Mouse (Mus musculus): Measurements from ENCODE around the gene C1qa. TPM values are rescaled to one million over a fixed set of nuclear protein-coding genes. Genes with fewer than 3 reads are reported as not detected.

Gene C1qa
- polyA plus RNA-seq, 1 experiment from 2014 or later: 11.8 TPM

DNA sequence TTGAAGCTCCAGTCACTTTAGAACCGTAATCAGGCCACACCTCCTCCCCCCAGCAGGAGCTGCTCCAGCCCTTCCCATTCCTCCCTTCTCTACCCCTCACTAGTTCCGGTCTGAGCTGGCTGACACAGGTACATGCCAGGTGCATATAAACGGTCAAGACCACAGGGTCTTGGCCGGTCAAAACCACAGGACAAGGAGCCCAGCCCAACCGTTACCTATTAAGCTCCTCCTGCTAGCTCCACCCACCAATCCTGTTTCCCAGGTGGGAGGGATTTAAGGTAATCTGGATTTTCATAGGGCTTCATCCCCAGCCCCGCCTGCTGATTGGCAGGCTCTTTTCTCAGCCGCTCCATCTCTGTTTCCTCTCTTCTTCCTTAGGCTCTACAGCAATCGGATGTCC is 20.4 kb downstream of the C1qa start:
- Histone ChIP-seq H3K4me3 (ENCODE audit: low read depth, low read length) (no peak overlapping the region), H3K27me3 (ENCODE audit: control insufficient read depth, insufficient read depth, low read length) (no peaks in the 10 kb centered on the region), H3K27ac (ENCODE audit: low read depth, low read length) (no peak overlapping the region), H3K36me3 (ENCODE audit: control insufficient read depth, insufficient read depth, low read length) (no peaks in the 10 kb centered on the region), H3K9me3 (ENCODE audit: control insufficient read depth, low read length) (no peaks in the 10 kb centered on the region), H3K9ac (ENCODE audit: low read length) (no peak overlapping the region), H3K4me1 (ENCODE audit: control insufficient read depth, insufficient read depth, low read length) (no peaks in the 10 kb centered on the region), H3K4me2 (ENCODE audit: low read depth) (no peak overlapping the region)
- 54% methylated on average over 8 of the region's 8 CpGs for WGBS
- DNase-seq (ENCODE audit: low spot score) (no peak), ATAC-seq (ENCODE audit: insufficient read depth, low FRiP score, low TSS enrichment) (no peak)

DNA sequence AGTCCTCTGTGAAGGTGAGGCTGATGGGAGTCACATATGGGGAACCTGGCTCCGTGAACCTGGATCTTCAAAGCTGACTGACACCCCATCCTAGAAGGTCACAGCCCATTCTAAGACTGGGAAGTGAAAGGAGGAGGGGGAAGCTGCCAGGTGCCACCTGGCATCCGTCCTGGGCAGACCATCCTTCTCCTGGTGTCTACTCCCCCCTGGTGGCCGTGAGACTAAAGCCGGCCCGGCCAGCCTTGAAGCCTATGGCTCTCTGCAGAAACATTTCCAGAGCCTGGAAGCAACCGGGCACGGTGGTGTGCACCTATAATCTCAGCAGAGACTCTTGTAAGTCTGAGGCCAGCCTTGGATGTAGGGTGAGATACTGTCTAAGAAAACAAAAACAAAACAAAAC is 21.6 kb downstream of the C1qa start:
- Histone ChIP-seq H3K4me3 (ENCODE audit: low read depth, low read length) (no peak overlapping the region), H3K9me3 (ENCODE audit: control insufficient read depth, low read length) (no peaks in the 10 kb centered on the region), H3K27ac (ENCODE audit: low read depth, low read length) (no peak overlapping the region), H3K4me2 (ENCODE audit: low read depth) (no peak overlapping the region), H3K27me3 (ENCODE audit: control insufficient read depth, insufficient read depth, low read length) (no peaks in the 10 kb centered on the region), H3K9ac (ENCODE audit: low read length) (no peak overlapping the region), H3K4me1 (ENCODE audit: control insufficient read depth, insufficient read depth, low read length) (no peaks in the 10 kb centered on the region), H3K36me3 (ENCODE audit: control insufficient read depth, insufficient read depth, low read length) (no peaks in the 10 kb centered on the region)
- DNase-seq (ENCODE audit: low spot score) (peak; percentile 66), ATAC-seq (ENCODE audit: insufficient read depth, low FRiP score, low TSS enrichment) (no peak)
- WGBS: 30% methylated on average over 7 of the region's 7 CpGs

DNA sequence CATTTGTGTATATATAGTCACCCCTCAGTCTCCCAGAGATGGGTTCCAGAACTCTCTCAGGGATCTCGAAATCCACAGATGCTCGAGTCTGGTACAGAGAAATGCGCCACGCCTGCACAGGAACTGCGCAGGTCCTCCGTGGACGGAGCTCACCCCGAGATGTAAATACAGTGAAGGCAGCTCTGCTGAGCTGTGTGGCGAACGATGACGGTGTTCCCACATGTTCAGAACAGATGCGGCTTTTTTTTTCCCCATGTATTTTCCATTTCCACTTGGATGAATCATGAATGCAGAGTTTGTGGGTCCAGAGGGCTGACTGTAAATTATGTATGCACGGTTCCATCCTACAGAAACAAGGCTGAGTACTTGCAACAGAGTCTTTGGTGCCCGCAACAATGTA is 23.6 kb downstream of the C1qa start:
- H3K4me1 ChIP-seq (ENCODE audit: control insufficient read depth, insufficient read depth, low read length): no peaks in the 10 kb centered on the region
- no peak overlapping the region for H3K4me2 ChIP-seq (ENCODE audit: low read depth)
- H3K9ac ChIP-seq (ENCODE audit: low read length): no peak overlapping the region
- H3K4me3 ChIP-seq (ENCODE audit: low read depth, low read length): no peak overlapping the region
- H3K36me3 ChIP-seq (ENCODE audit: control insufficient read depth, insufficient read depth, low read length): no peaks in the 10 kb centered on the region
- ATAC-seq (ENCODE audit: insufficient read depth, low FRiP score, low TSS enrichment) (no peak), DNase-seq (ENCODE audit: low spot score) (no peak)
- WGBS: 90% methylated on average over 14 of the region's 14 CpGs
- no peaks in the 10 kb centered on the region for H3K27me3 ChIP-seq (ENCODE audit: control insufficient read depth, insufficient read depth, low read length)
- no peak overlapping the region for H3K27ac ChIP-seq (ENCODE audit: low read depth, low read length)
- no peaks in the 10 kb centered on the region for H3K9me3 ChIP-seq (ENCODE audit: control insufficient read depth, low read length)

DNA sequence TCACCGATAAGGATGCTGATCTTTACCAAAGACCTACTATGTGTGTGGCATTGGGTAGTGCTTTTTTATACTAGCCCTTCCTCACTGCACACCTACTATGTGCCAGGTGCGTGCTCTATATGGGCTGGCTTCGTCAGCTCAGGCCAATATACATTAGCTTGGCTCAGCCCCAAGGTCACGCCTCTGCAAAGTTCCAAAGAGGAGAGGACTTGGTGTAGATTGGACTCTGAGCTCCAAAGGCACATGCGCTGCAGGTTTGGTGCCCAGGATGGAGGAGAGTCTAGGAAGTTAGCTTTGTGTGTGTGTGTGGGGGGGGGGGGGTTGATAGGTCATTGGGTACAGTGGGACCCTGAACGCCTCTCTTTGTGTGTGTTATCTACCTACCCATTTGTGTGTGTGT is 30.2 kb downstream of the C1qa start:
- no peaks in the 10 kb centered on the region for H3K9me3 ChIP-seq (ENCODE audit: control insufficient read depth, low read length)
- H3K27ac ChIP-seq (ENCODE audit: low read depth, low read length): no peak overlapping the region
- H3K4me1 ChIP-seq (ENCODE audit: control insufficient read depth, insufficient read depth, low read length): peaks cover 16% of the 10 kb centered on the region; the same call in 1 of the 2 replicates
- no peaks in the 10 kb centered on the region for H3K36me3 ChIP-seq (ENCODE audit: control insufficient read depth, insufficient read depth, low read length)
- 90% methylated on average over 6 of the region's 6 CpGs for WGBS
- H3K4me3 ChIP-seq (ENCODE audit: low read depth, low read length): no peak overlapping the region
- DNase-seq (ENCODE audit: low spot score) (no peak), ATAC-seq (ENCODE audit: insufficient read depth, low FRiP score, low TSS enrichment) (0 out of 2 replicates have a peak, but pooled peaks have one; percentile 2)
- no peak overlapping the region for H3K9ac ChIP-seq (ENCODE audit: low read length)
- H3K27me3 ChIP-seq (ENCODE audit: control insufficient read depth, insufficient read depth, low read length): no peaks in the 10 kb centered on the region
- no peak overlapping the region for H3K4me2 ChIP-seq (ENCODE audit: low read depth)

DNA sequence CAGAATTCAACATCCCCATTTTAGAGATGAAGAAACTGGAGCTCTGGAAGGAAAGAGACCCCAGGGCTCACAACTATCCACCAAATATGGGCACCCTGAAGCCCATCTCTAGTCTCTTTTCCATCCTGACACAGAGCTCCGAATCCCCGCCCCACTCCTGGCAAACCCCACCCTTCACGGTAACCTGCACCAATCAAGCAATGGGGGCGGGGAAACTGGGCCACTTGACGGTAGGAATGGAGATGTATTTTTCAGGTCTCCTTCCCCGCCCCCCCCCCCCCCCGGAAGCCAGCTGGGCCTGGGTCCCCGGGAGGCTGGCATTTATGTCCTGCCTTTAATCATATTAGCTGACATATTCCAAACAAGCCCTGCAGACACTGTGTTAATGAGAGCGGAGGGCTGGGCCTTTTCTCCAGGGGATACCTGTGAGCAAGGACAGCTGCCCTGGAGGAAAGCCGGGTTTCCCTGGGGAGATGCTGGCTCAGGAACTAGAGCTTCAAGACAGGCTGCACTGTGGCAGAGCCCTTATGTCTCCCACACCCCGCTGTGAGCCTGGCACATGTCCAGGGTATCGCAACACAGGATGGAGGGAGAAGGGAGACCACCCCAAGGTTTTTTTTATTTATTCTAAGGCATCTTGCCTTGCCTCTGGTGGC is 30.8 kb downstream of the C1qa start:
- ATAC-seq (ENCODE audit: insufficient read depth, low FRiP score, low TSS enrichment): peak; percentile 24; the same call in 1 of the 2 replicates
- H3K9me3 ChIP-seq (ENCODE audit: control insufficient read depth, low read length): no peaks in the 10 kb centered on the region
- no peaks in the 10 kb centered on the region for H3K36me3 ChIP-seq (ENCODE audit: control insufficient read depth, insufficient read depth, low read length)
- 25% methylated on average over 12 of the region's 12 CpGs for WGBS
- no peak overlapping the region for H3K27ac ChIP-seq (ENCODE audit: low read depth, low read length)
- no peak overlapping the region for H3K4me2 ChIP-seq (ENCODE audit: low read depth)
- no peaks in the 10 kb centered on the region for H3K27me3 ChIP-seq (ENCODE audit: control insufficient read depth, insufficient read depth, low read length)
- peak; percentile 60 for DNase-seq (ENCODE audit: low spot score)
- no peak overlapping the region for H3K9ac ChIP-seq (ENCODE audit: low read length)
- peaks cover 16% of the 10 kb centered on the region; the same call in 1 of the 2 replicates for H3K4me1 ChIP-seq (ENCODE audit: control insufficient read depth, insufficient read depth, low read length)
- H3K4me3 ChIP-seq (ENCODE audit: low read depth, low read length): no peak overlapping the region

DNA sequence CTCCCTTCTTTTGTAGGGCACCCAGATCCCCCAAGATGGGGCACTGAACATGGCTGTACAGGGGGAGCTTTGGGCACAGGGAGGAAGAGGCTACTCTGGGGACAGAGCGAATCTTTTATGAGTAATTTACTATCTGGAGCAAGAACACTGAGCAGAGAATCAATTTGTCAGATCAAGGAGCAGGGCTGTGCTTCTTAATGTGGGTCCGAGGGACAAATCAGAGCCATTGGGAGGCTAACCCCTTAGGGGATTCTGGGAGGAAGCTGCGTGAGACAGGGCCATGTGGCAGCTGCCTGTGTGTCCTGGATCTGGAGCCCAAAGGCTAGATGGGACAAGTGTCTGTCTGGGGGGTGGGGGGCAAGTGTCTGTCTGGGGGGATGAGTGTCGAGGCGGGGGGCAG is 33.1 kb downstream of the C1qa start:
- 59% methylated on average over 5 of the region's 5 CpGs for WGBS
- H3K4me1 ChIP-seq (ENCODE audit: control insufficient read depth, insufficient read depth, low read length): peaks cover 29% of the 10 kb centered on the region
- 0 out of 2 replicates have a peak, but pooled peaks have one; percentile 24 for ATAC-seq (ENCODE audit: insufficient read depth, low FRiP score, low TSS enrichment)

DNA sequence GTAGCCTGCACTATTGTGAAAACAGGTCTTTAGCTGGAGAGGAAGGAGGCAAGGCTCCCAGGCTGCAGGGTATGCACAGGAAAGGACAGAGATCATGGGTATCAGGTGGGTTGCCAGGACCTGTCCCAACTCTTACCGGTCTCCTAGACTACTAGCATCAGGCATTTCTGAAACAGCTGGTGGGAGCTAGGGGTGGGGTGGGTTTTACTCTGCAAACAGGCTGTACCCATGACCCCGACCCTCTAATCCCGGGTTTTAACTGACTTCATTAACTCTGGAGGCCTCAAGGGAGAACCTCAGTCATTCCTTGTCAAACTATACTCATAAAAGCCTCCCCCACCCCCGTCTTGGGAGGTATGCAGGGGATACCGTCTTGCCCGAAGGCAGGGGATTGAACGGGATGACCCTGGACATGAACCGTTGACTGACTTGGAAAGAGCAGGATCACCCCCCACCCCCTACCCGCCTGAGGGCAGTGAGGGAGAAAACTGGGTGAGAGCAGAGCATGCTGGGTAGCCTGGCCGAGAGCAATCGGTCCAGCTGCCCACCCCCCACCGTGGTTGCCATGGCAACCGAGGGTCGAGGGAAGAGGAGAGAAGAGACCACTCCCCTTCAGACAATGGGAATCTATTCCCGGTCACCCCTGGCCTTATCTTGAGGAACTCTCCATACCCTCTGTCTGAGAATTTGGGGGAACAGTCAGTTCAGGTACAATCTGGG is 33.7 kb downstream of the C1qa start:
- 11% methylated on average over 15 of the region's 15 CpGs for WGBS
- H3K9ac ChIP-seq (ENCODE audit: low read length): peak overlapping the region; percentile 39
- ATAC-seq (ENCODE audit: insufficient read depth, low FRiP score, low TSS enrichment): peak; percentile 67; the same call in 1 of the 2 replicates

More for the DNA sequence above, 33.1 kb downstream of the C1qa start:
- Histone ChIP-seq H3K36me3 (ENCODE audit: control insufficient read depth, insufficient read depth, low read length) (no peaks in the 10 kb centered on the region), H3K4me3 (ENCODE audit: low read depth, low read length) (no peak overlapping the region), H3K4me2 (ENCODE audit: low read depth) (peak overlapping the region; percentile 15; the same call in 1 of the 2 replicates), H3K9ac (ENCODE audit: low read length) (peak overlapping the region; percentile 39), H3K27ac (ENCODE audit: low read depth, low read length) (peak overlapping the region; percentile 93), H3K9me3 (ENCODE audit: control insufficient read depth, low read length) (no peaks in the 10 kb centered on the region), H3K27me3 (ENCODE audit: control insufficient read depth, insufficient read depth, low read length) (no peaks in the 10 kb centered on the region)
- DNase-seq (ENCODE audit: low spot score): no peak

DNA sequence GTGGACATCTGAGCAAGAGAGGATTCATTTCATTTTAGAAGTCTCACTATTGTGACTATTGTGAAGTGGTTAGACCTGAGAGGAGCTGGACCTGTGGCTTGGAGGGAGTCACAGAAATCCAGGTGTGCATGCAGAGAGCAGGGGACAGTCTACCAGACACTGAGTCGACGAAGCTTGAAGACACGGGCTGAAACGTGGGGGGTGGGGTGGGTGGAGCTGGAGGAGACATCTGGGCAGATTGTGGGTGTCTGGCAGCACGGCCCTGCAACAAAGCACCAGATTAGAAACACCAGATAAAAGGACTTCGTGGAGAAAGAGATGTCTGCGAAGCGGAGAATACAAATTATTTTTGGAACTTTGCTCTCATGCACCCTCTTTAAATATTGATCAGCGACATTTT is 35.1 kb downstream of the C1qa start:
- no peak overlapping the region for H3K4me2 ChIP-seq (ENCODE audit: low read depth)
- ATAC-seq (ENCODE audit: insufficient read depth, low FRiP score, low TSS enrichment) (no peak), DNase-seq (ENCODE audit: low spot score) (no peak)
- H3K9ac ChIP-seq (ENCODE audit: low read length): no peak overlapping the region
- H3K4me1 ChIP-seq (ENCODE audit: control insufficient read depth, insufficient read depth, low read length): peaks cover 29% of the 10 kb centered on the region
- H3K27me3 ChIP-seq (ENCODE audit: control insufficient read depth, insufficient read depth, low read length): no peaks in the 10 kb centered on the region
- no peak overlapping the region for H3K4me3 ChIP-seq (ENCODE audit: low read depth, low read length)
- no peaks in the 10 kb centered on the region for H3K36me3 ChIP-seq (ENCODE audit: control insufficient read depth, insufficient read depth, low read length)
- H3K27ac ChIP-seq (ENCODE audit: low read depth, low read length): no peak overlapping the region
- WGBS: 59% methylated on average over 9 of the region's 9 CpGs
- no peaks in the 10 kb centered on the region for H3K9me3 ChIP-seq (ENCODE audit: control insufficient read depth, low read length)

More for the DNA sequence above, 33.7 kb downstream of the C1qa start:
- no peaks in the 10 kb centered on the region for H3K9me3 ChIP-seq (ENCODE audit: control insufficient read depth, low read length)
- peak overlapping the region; percentile 15; the same call in 1 of the 2 replicates for H3K4me2 ChIP-seq (ENCODE audit: low read depth)
- peak; percentile 94 for DNase-seq (ENCODE audit: low spot score)
- peak overlapping the region; percentile 93 for H3K27ac ChIP-seq (ENCODE audit: low read depth, low read length)
- H3K4me3 ChIP-seq (ENCODE audit: low read depth, low read length): no peak overlapping the region
- no peaks in the 10 kb centered on the region for H3K36me3 ChIP-seq (ENCODE audit: control insufficient read depth, insufficient read depth, low read length)
- H3K27me3 ChIP-seq (ENCODE audit: control insufficient read depth, insufficient read depth, low read length): no peaks in the 10 kb centered on the region
- H3K4me1 ChIP-seq (ENCODE audit: control insufficient read depth, insufficient read depth, low read length): peaks cover 29% of the 10 kb centered on the region

DNA sequence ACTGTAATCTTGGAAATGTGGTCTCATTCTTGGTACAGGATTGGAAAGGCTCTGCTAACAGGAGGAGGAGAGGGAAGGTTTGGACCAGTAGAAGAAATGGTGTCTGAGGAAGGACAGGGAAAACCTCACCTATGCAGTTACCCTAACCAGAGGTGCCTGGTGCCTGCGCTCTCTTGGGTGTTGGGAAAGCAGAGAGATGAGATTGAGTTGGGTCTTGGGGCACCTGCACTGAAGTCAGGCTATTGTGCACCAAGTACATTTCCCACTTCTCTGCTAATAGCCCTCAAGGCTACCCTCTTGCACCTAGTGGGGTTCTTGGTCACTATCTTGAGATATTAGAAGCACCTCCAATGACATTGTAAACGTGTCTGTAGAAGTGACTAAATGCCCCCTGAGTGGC is 36.2 kb downstream of the C1qa start:
- ATAC-seq (ENCODE audit: insufficient read depth, low FRiP score, low TSS enrichment): no peak
- Histone ChIP-seq H3K9me3 (ENCODE audit: control insufficient read depth, low read length) (no peaks in the 10 kb centered on the region), H3K9ac (ENCODE audit: low read length) (no peak overlapping the region), H3K4me2 (ENCODE audit: low read depth) (no peak overlapping the region), H3K4me1 (ENCODE audit: control insufficient read depth, insufficient read depth, low read length) (peaks cover 23% of the 10 kb centered on the region), H3K27ac (ENCODE audit: low read depth, low read length) (no peak overlapping the region), H3K36me3 (ENCODE audit: control insufficient read depth, insufficient read depth, low read length) (no peaks in the 10 kb centered on the region), H3K4me3 (ENCODE audit: low read depth, low read length) (no peak overlapping the region), H3K27me3 (ENCODE audit: control insufficient read depth, insufficient read depth, low read length) (no peaks in the 10 kb centered on the region)
- no peak for DNase-seq (ENCODE audit: low spot score)
- 76% methylated on average over 2 of the region's 2 CpGs for whole genome bisulfite sequencing

All from neural tube, embryonic 11.5 days (tissue).